Mouse (Mus musculus) B cell, adult 67 days (primary cell): ENCODE measurements around the gene Olfr1386. TPM values are rescaled to one million over a fixed set of nuclear protein-coding genes. Genes with fewer than 3 reads are reported as not detected.

Source experiments
- total RNA-seq, 2 experiments: library from RNA; stranded (reverse); gene quantifications; 4 replicates each; pipeline ENCODE4 v1.2.4; 2023

The Olfr1386 gene
- total RNA-seq, result not detected

GRCm38 (mm10) chr11:49464746-49465145 lies at the start of gene Olfr1386:
Gene Olfr1386, plus strand, starts transcription at chr11:49465046.

GRCm38 (mm10) chr11:49422767-49423166 lies 42.1 kb upstream of the Olfr1386 start, which contains the start of gene Olfr1389:
Gene Olfr1389, plus strand, starts transcription at chr11:49423067.

GRCm38 (mm10) chr11:49436411-49436810 lies 28.4 kb upstream of the Olfr1386 start, which contains the start of gene Olfr1388:
Gene Olfr1388, plus strand, starts transcription at chr11:49436624.

GRCm38 (mm10) chr11:49455043-49455442 lies 9.8 kb upstream of the Olfr1386 start, which contains the start of gene Olfr1387:
Gene Olfr1387, plus strand, starts transcription at chr11:49455343.

GRCm38 (mm10) chr11:49488770-49489169 lies 23.9 kb downstream of the Olfr1386 start, which contains the start of gene Olfr1385:
Gene Olfr1385, plus strand, starts transcription at chr11:49489070.

GRCm38 (mm10) chr11:49519348-49519747 lies 54.5 kb downstream of the Olfr1386 start, which contains the start of gene Olfr1383:
Gene Olfr1383, plus strand, starts transcription at chr11:49519648.

Other genes starting within 250 kb of the Olfr1386 start
- 100 to 1,000 TPM; 206 to 251 TPM for gene Mgat1, start 220.9 kb upstream of the Olfr1386 start, total RNA-seq
- 1 to 10 TPM; 1.2 to 1.5 TPM for gene Olfr1393, start 186.7 kb upstream of the Olfr1386 start, total RNA-seq
- under 1 TPM; 0.21 to 0.52 TPM for gene Olfr1392, start 179.8 kb upstream of the Olfr1386 start, total RNA-seq
- not detected for gene Olfr10, start 160.3 kb upstream of the Olfr1386 start, total RNA-seq
- not detected for gene Olfr1391, start 142.3 kb upstream of the Olfr1386 start, total RNA-seq
- not detected for gene Olfr1390, start 129.9 kb upstream of the Olfr1386 start, total RNA-seq
- gene Olfr1389, start 42.0 kb upstream of the Olfr1386 start, total RNA-seq, result not detected
- gene Olfr1388, start 28.4 kb upstream of the Olfr1386 start, total RNA-seq, result under 1 TPM; 0.64 to 0.92 TPM
- not detected for gene Olfr1387, start 9.7 kb upstream of the Olfr1386 start, total RNA-seq
- not detected for gene Olfr1385, start 24.0 kb downstream of the Olfr1386 start, total RNA-seq
- gene Olfr1384, start 41.7 kb downstream of the Olfr1386 start, total RNA-seq, result not detected
- not detected for gene Olfr1383, start 54.6 kb downstream of the Olfr1386 start, total RNA-seq
- not detected for gene Olfr1382, start 63.2 kb downstream of the Olfr1386 start, total RNA-seq
- gene Olfr1381, start 78.4 kb downstream of the Olfr1386 start, total RNA-seq, result not detected
- gene Olfr1380, start 91.8 kb downstream of the Olfr1386 start, total RNA-seq, result not detected
- gene Flt4, start 144.2 kb downstream of the Olfr1386 start, total RNA-seq, result not detected
- gene Scgb3a1, start 198.6 kb downstream of the Olfr1386 start, total RNA-seq, result not detected
- gene Cnot6, start 247.7 kb downstream of the Olfr1386 start, total RNA-seq, result 10 to 100 TPM; 74.2 to 82.1 TPM